Mouse (Mus musculus) retina, postnatal 1 day (tissue): ENCODE measurements around the gene Ppfibp2.

Source experiments
- DNase-seq: peaks from one replicate; pipeline ENCODE4 v3.0.0-alpha.2; 2012

The Ppfibp2 gene

GRCm38 (mm10) chr7:107707650-107708049 lies 112.6 kb downstream of the Ppfibp2 start:
- no peak for DNase-seq

GRCm38 (mm10) chr7:107708491-107709112 lies 113.6 kb downstream of the Ppfibp2 start:
- DNase-seq, result peak; percentile 86

DNA sequence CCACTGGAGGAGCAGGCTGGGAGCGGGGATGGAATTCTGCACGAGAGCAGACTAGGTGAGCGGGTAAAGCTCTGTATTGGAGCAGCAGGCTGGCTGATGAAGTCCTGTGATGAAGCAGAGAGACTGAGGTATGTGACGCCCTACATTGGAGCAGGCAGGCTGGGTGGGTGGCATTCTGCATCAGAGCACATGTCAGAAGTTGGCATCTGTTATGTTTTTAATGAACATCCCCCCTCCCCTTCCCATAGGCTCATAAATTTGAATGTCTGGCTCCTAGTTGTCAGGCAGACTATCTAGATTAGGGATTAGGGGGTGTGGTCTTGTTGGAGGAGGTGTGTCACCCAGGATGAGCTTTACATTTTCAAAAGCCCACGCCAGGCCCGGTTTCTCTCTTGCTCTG lies 117.7 kb downstream of the Ppfibp2 start:
- DNase-seq, result peak; percentile 89

DNA sequence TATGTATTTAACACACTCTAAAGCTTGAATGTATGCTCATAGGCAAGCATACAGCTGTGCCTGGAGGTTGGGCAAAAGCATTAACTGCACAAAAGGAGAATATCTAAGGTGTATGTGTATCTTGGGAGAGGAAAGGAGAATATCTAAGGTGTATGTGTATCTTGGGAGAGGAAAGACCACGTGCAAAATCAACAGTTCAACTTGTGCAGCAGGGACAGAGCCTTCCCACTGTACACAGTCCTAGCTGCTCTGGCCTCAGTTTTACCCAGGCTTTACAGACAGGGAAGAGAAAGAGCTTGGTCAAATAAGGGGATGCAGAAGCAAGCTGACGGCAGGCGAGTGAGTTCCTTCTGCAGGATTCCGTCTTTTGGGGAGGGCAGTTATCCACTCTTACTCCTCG lies 119.1 kb downstream of the Ppfibp2 start:
- DNase-seq, result no peak

GRCm38 (mm10) chr7:107720771-107721170 lies 125.8 kb downstream of the Ppfibp2 start:
- no peak for DNase-seq

- DNase-seq, result no peak
Measured at GRCm38 (mm10) chr7:107722536-107722935, 127.5 kb downstream of the Ppfibp2 start.

- no peak for DNase-seq
Measured at GRCm38 (mm10) chr7:107727538-107727937, 132.5 kb downstream of the Ppfibp2 start.

DNA sequence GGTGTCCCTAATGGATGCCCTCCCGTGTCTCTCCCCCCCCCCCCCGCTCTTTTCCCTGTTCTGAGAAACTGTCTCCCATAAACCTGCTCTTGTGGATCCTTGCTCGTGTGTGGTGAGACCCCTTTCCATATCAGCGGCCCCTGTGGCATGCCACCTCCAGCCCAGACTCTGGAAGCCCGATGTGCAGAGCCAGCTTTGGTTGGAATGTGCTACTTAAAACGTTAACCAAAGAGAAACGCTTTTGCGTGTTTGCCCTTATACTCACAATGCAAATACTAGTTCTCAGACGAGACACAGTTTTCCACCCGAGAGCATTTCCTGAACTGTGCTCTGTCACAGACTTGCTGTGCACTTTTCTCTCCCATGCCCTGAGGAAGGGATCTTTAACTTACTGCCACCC lies 135.6 kb downstream of the Ppfibp2 start:
- DNase-seq, result no peak

GRCm38 (mm10) chr7:107733162-107733561 lies 138.2 kb downstream of the Ppfibp2 start:
- DNase-seq, result no peak

DNA sequence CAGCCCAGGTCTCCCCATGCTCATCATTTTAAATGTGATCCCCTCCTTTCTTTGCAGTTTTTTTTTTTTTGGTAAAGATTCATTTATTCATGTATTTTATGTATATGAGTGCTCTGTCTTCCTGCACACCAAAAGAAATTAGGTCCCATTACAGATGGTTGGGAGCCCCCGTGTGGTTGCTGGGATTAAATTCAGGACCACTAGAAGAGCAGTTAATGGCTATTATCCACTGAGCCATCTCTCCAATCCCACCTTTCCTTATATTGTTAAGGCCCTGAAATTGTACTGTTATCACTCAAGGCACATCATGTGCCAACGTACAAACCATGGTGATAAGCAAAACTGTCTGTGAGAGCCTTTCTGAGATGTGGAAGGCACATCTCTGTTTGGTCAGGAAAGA lies 143.7 kb downstream of the Ppfibp2 start:
- peak; percentile 54 for DNase-seq

DNA sequence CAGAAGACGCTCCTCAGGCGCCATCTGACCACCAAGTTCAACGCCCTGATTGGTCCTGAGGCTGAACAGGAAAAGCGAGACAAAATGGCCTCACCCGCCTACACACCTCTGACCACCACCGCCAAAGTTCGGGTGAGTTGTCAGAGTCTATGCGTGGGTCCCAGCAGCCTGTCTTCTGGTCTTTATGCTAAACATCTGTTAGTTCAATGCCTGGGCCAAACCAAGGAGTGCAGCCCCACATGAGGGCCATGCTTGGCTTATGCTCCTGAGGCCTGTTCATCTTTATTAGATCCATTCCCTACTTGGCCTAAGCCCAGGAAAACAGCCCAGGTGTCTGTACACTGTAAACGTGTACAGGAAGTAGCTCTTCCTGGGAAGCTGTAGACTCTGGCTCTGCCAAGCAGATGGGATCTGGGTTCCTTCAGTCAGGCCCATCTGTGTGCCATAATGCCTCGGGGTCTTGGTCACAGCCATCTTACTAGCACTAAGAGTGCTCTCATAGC lies 148.0 kb downstream of the Ppfibp2 start:
- no peak for DNase-seq

- DNase-seq, result no peak
Measured at GRCm38 (mm10) chr7:107744454-107744853, 149.4 kb downstream of the Ppfibp2 start.

- DNase-seq, result no peak
Measured at GRCm38 (mm10) chr7:107745111-107745510, 150.1 kb downstream of the Ppfibp2 start.

- DNase-seq, result no peak
Measured at GRCm38 (mm10) chr7:107746036-107746435, 151.0 kb downstream of the Ppfibp2 start.

DNA sequence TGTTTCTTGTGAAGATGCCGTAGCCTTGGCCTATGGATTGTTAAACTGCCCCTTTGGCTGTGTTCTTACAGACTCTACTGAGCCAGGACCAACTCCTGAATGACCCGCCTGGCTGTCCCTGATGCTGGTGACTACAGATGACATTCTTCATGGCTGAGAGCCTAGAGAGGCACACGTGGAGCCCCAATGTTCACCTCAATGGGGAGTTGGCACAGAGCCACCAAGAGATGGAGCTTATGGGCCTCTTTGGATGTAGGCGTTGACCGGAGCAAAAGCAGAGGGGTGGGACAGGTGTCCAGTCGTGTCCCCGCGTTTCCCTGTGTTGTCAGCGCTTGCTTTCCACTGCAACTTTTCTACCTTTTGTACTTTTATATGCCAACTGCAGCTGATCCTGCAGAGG lies 152.5 kb downstream of the Ppfibp2 start:
- no peak for DNase-seq

DNA sequence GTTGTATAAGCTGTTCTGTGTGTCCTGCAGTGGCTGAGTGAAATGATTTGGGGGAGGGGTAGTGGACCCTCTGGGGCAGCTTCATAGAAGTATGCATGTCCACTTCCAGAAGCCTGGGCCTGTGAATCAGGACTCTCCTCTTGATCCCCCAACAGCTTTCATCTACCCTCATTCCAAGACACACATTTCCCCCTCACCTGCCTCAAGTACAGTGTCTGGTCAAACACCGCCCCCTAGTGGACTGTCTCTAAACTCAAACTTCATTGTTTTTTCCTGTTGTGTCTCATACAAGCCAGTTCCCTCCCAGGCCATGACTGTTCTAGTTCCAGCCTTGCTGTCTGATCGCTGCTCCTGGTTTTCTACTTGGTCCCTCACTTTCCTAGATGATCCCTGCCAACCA lies 152.9 kb downstream of the Ppfibp2 start:
- DNase-seq, result peak; percentile 78

- peak; percentile 81 for DNase-seq
Measured at GRCm38 (mm10) chr7:107749270-107749669, 154.3 kb downstream of the Ppfibp2 start.

DNA sequence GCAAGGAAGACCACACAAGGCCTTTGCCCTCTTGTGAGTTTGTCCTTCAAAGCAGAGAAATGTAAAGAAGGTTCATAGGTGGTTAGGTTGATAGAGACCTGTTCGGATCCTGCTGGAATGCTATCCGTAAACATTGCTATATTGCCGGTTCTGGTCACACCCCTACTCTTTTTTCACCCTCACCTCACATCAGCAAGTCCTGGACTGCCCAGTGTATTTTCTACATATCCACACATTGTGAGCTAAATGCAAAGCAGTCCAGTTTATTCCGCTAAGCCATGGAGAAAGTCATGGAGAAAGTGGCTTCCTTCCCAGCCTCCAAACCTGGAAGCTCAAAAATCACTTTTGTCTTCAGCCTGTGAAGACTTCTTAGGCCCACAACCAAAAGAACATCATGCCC lies 154.7 kb downstream of the Ppfibp2 start:
- DNase-seq, result no peak

DNA sequence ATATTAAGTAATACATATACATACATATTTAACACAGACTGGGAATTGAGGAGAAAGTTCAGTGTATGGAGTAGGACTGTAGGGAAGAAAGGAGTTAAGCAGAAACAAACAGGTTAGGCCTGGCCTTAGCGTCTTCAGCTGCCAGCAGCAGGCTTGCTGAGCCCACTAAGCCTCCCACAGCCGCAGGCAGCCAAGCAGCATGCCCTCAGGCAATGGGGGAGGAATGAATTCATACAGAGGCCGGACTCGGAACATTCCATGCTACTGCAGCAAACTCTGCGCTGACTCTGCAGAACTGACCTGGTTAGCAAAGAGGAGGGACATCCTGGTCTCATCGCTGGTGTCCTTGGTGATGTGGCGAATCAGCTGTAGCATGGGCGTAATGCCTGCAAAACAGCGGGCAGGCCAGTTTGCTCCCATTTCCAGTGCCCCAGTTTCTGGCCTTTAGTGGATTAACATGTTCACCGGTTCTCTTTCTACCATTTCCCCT lies 157.1 kb downstream of the Ppfibp2 start:
- DNase-seq, result no peak

DNA sequence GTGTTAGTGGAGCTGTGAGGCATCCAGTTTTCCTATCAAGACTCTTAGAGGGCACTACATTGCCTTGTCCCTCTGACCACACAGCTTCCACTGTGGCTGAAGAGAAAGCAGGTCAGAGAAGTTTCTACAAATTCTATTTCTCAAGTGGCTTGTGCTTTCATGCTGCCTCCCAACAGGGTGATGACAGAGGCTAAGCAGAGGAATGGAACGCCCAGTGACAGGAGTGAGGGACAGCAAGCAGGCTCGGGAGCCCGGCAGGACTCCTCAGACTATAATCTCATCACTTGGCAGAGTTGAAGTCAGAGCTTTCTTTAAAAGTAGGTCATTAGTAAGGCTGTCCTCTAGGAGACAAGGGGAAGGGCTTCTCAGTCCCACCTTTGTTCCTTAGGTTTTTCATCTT lies 160.9 kb downstream of the Ppfibp2 start:
- no peak for DNase-seq

GRCm38 (mm10) chr7:107756748-107757147 lies 161.7 kb downstream of the Ppfibp2 start:
- no peak for DNase-seq

DNA sequence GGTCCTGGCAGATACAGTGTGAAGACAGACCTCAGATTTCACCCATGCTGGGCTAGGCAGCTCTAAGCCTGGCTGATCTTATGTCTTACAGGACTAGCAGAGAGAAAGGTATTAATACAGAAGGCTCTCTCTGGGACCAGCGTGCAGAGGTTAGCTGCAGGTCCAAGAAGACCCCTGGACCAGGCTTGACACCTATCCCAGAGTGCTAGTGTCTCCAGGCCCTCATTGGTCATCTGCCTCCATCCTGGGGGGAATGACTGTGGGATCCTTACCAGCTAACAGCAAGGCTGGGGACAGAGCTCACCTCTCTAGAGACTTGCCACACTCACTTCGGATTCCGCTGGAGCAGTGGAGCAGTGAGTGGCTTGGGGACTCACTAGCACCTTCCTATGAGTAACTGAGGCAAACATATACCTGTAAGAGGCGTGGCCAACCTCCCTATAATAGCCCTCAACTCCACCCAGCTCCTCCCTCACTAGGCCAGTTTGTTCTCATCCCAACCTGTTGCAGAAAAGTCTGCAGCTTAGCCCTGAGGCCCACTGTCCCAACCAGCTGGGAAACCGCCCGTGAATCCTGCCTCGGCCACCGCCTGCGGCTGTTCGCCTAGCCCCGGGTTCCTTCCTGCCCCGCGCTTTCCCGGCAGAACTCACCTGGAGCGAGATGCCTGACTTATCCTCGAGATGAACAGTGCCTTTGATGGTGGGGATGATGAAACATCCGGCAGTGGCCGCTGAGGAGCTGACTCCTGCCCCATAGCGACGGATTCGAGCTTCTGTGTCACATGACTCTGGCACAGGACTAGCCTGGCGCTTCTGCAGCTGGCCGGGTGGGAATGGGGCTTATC lies 162.5 kb downstream of the Ppfibp2 start, which contains the start of gene Cyb5r2:
Cyb5r2 (minus strand) TSS at position 725 of the 844 bp plus-strand sequence.
- peak; percentile 55 for DNase-seq

- DNase-seq, result no peak
Measured at GRCm38 (mm10) chr7:107770812-107771211, 175.8 kb downstream of the Ppfibp2 start.

DNA sequence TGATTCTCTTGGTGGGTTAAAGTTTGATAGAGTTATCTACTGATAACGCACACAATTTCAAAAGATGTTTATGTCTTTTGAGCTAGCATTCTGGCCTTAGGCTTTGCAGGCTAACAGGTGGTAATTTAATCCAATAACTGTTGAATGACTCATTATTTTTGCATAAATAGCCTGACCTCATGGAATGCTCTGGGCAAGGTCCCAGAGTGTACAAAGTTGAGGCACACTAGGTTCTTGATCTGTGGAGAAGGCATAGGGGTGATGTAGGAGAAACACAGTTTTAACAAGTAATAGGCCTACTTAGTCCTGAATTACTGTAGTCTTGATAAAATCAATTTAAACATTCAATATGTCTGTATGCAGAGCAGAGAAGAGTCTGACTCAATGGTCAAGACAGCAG lies 183.2 kb downstream of the Ppfibp2 start:
- DNase-seq, result no peak
